Mouse (Mus musculus) 416B (cell line): ENCODE data around the gene Ube2d3.
"Not testable (repeated sequence)": the region's sequence is repeated elsewhere in the genome, so short reads cannot be mapped to it uniquely, and the experiment has no call there.

Experiments used
- DNase-seq: peaks from one replicate; pipeline ENCODE4 v3.0.0; 2011; ENCODE audit warnings: low read depth

Gene Ube2d3

DNA sequence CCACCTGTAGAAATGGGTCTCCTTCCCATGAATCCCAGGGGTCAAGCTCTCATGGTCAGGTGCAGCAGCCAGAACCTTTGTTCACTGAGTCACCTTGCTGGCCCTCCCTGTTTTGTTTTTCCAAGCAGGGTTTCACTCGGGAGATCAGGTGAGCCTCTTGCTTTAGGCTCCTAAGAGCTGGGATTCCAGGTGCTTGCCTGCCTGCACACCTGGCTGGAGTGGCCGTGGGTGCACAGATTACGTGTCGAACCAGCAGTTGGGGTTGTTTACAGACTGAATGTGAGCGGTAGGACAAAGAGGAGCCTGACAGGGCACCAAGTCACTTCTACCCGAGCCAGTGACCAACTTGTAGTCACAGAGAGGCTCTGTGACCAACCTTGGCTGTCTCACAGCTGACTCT is 53.2 kb downstream of the Ube2d3 start:
- DNase-seq = no peak

DNA sequence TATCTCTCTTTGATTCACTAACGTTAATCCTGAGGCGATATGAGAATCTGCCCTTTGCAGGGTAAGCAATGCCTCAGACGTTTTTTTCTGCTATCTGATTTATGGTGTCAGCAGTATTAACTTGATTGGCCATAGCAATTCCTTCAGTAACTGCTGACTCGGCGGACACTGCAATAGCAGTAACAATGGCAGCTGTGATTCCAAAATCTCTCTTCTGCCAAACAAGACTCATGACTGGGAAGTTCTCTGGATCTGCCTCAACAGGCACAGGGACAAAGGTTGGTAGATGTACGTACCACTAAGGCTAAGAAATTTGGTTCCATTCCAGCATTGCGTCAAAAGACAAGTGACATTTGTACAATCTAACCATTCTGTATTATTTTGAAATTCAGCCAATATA is 55.4 kb downstream of the Ube2d3 start:
- DNase-seq = not testable (repeated sequence)

GRCm38 (mm10) chr3:135497956-135498355 is 60.0 kb downstream of the Ube2d3 start:
- not testable (repeated sequence) for DNase-seq

DNA sequence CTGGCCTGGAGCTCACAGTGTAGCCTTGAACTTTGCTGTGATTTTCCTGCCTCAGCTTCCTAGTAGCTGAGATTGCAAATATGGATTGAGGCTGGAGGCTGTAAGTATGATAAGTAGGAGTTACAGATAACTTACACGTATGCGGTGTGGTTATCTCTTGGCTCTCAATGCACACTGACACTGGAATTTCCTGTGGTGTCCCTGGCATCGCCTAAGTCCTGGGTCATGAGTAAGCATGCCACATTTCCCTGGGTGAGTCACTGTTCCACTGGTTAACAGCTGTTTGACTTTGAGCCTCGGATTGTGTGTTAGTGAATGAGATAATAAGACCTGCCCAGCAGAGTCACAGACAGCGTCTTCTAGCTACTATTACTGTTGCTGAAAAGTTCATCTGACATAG is 60.9 kb downstream of the Ube2d3 start:
- DNase-seq = peak; percentile 98

DNA sequence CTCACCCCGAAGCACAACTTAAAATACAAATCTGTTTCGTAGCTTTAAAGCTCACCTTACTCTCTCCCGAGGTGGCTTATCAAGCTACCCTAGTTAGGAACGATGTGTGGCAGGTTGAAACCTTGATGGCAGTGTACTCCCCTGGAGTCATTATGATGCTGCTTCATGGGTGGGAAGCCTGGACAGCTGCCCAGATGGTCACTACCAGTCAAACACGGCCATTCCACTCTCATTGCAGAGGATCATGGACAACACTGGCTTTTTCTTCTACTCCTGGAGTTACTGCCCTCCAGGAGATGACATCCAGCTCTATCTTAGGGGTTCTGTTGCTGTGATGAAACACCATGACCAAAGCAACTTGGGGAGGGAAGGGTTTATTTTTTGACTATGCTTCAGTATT is 65.2 kb downstream of the Ube2d3 start:
- DNase-seq = no peak

DNA sequence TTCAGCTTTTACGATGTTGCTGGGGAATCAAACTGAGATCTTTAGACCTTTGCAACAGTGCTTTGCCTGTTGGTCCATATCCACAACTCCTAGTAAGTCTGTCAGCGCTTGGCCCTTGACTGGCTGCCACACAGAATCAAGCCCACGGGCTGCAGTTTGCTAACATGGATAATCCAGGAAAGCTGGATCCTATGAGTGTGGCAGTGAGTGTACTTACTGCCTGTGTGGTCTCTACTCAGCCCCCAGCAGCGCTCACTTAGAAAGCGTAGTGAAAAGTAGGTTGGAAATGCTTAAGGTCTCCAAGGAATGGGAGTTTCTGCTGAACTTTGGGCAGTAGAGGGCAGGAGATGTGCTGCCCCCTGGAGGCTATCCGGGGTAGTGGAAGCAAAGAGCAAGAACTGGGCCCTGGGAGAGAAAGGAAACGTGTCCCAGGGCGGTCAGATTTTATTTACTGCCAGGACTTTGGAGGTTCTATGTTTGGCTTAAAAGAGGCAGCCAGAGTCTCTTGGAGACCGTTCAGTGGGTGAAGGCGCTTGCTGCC is 67.5 kb downstream of the Ube2d3 start:
- DNase-seq = peak; percentile 64

DNA sequence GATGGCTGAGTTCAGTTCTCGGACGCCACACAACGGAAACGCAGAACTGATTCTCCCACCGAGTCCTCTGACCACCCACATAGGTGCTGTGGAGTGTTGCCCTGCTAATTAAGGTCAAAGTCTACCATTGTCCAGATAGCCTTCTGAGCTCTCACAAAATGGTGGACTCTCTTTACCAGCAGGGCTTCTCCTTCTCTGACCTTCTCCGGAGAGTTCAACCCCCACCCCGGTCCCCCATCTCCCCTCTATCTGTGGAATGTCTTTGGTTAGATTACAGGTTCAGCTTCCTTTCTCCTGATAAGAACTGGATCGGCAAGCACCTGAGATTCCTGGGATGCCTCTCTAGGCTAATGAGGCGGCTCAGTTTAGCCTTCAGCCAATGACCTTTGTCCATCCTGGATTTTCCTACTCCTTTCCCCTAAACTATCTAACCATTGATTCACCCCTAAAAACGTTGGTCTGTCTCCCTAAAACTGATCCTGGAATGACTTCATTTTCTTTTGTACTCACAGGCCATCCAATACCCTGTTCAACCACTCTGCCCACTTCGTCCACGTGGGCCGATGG is 68.0 kb downstream of the Ube2d3 start:
- no peak for DNase-seq

- no peak for DNase-seq
These were observed 69.6 kb downstream of the Ube2d3 start for GRCm38 (mm10) chr3:135507506-135507905.

DNA sequence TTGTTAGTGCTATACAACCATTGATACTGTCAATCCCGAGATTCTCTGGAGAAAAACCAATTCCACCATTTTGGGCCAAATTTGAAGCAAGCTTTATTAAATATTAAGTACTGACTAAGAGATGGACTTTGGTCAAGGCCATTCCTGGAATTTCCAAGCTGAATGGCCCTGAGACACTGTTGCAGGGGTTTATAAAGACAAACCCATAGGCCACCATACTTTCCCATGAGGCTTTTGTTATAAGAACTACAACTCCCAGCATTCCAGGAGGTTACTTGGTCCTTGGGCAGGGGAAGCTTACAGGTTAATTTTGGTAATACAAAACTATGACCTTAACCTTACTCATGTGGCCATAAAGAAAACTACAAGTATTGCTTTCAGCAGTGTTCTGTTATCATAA is 70.2 kb downstream of the Ube2d3 start:
- DNase-seq = peak; percentile 20

DNA sequence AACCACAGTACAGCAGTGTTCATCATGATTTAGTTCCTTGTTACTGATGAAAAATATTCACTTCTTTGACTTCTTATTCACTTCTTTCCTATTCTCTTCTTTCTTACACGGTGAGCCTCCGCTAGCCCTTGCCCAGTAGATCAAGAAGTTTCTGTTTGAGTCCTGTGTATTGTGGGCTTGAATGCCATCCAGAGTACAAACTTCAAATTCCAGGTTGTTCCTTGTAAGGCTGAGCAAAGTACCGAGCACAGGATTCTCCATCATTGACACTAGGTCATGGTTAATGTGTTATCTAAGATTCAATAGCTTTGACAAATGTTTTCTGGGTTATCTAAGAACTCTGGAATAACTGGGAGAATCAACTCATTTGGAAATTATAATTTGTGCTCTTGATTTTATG is 72.4 kb downstream of the Ube2d3 start:
- DNase-seq = no peak

DNA sequence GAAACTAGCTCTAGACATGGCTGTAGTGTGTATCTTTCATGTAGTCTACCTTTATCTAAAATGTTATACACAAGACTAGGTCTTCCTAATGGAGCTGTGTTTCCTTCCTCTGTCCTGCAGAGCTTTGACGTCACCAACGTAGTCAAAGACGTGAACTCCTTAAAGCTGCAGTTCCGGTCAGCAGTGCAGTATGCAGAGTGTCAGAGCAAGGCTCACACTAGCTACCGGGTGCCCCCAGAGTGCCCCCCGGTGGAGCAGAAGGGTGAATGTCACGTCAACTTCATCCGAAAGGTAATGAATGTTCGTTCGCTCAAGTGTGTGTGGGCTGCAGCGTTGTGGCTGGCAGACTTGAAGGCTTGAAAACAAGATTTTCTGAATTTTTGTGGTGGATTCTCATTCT is 73.7 kb downstream of the Ube2d3 start:
- DNase-seq = peak; percentile 50

DNA sequence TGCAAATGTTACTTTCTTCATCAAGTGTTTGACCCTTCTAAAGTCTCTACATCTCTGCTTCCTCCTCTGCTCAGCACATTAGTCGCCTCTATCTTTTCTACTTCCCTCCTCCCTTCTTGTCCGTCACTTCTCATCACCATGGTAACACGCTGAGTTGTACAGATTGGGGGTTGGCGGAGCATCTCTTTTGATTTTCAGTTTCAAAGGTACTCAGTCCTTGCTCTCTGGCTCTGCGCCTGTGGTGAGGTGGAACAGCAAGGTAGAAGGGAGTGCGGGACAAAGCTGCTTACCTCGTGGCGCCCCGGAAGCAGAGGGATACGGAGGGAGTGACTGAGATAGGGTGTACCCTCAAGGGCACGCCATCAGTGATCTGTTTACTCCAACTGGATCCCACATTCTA is 75.3 kb downstream of the Ube2d3 start:
- no peak for DNase-seq

GRCm38 (mm10) chr3:135513800-135514425 is 76.0 kb downstream of the Ube2d3 start:
- no peak for DNase-seq

- no peak for DNase-seq
These were observed 77.3 kb downstream of the Ube2d3 start for GRCm38 (mm10) chr3:135515246-135515645.

GRCm38 (mm10) chr3:135516891-135517290 is 78.9 kb downstream of the Ube2d3 start:
- DNase-seq = peak; percentile 24
